Mouse (Mus musculus) spleen, adult 18-20 months (tissue): ENCODE data around the gene Odc1.
A peak's percentile ranks its signal among the peaks of the same experiment; 100 is the strongest.
"Not testable (repeated sequence)": the region's sequence is repeated elsewhere in the genome, so short reads cannot be mapped to it uniquely, and the experiment has no call there.

Experiments used
- DNase-seq, 2 experiments: peaks; one replicate each; pipeline ENCODE4 v3.0.0; 2022; ENCODE audit warnings: mixed read lengths in 2 of 2

Odc1 gene

DNA sequence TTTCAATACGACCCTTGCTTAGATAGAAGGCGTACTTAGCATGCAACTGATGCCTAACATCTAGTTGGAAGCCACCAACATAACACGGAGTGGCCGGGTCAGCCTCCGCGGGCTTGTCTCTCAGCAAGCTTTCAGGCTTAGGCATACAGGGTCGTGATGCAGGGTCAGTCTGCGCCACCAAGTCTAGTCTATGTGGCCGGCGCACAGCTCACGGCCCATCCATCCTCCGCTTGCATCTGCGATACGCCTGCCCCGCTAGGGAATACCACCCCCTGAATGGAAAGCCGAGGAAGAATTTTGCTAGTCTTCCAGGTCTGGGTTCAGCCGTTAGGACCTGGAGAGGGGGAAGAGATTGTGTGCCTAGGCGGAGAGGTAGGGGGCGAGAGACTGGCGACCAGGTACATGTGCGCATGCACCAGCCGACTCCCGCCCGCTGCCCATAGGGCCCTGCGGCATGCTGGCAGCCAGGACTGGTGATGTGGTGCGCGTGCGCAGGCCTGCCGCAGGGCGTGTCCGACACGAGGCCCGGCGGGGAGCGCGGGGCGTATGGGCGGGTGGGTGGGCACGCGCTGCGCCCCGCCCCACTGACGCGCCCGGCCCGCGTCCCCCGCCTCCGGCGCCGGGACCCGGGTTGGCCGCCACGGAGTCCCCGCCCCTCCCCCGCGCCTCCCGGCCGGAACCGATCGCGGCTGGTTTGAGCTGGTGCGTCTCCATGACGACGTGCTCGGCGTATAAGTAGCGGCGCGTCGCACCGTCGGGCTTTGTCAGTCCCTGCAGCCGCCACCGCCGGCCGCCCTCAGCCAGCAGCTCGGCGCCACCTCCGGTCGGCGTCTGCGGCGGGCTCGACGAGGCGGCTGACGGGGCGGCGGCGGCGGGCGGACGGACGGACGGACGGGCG is at the start of gene Odc1:
TSS of gene Odc1 (plus strand) at position 586 of the 898 bp plus-strand sequence.
- DNase-seq = peak; percentile 97 to 98

DNA sequence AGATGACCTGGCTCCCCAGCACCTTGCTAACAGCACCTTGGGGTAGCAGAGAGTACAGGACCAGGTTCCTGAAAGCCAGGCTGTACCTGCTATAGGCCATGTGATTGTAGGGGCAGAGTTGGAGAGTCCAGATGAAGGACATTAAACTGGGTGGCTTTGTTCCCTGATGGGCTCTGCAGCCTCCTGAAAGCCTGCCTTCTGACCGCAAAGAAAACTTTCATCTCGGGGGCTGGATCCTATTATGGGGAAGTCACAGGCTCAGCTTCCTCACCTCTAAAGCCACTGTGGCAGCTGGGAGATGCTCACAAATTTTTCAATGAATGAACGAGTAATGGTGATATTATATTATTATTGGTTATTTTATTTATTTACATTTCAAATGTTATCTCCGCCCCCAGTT is 49.8 kb upstream of the Odc1 start:
- DNase-seq = no peak

- DNase-seq = no peak
These were observed 48.6 kb upstream of the Odc1 start for GRCm38 (mm10) chr12:17495858-17496451.

- DNase-seq = no peak
These were observed 38.9 kb upstream of the Odc1 start for GRCm38 (mm10) chr12:17505620-17506074.

GRCm38 (mm10) chr12:17506117-17506993 is 38.2 kb upstream of the Odc1 start:
- no peak for DNase-seq

GRCm38 (mm10) chr12:17506994-17507542 is 37.5 kb upstream of the Odc1 start:
- DNase-seq = peak in 1 of 2 experiments; percentile 20

- DNase-seq = no peak
These were observed 35.3 kb upstream of the Odc1 start for GRCm38 (mm10) chr12:17509310-17509709.

DNA sequence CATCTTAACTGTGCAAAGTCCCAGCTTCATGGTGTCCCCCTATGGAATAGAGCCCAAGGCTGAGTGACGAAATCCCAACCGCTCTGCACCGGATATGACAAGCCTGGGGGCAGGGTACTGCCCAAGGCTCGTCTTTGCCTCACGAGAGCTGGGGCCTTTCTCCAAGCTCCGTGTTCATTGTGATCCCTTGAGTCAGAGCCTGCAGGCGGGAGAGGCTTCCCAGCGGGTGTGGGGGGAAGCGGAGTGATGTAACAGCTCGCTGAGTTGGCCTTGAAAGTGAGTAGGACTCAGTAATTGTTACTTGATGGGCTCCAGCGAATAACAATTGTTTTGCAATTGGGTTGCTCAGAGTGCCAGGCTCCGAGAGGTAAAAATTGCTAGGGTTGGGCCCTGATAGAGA is 34.4 kb upstream of the Odc1 start:
- no peak for DNase-seq

GRCm38 (mm10) chr12:17511019-17511418 is 33.6 kb upstream of the Odc1 start:
- no peak for DNase-seq

GRCm38 (mm10) chr12:17529180-17529579 is 15.4 kb upstream of the Odc1 start:
- no peak for DNase-seq

- DNase-seq = no peak
These were observed 14.9 kb upstream of the Odc1 start for GRCm38 (mm10) chr12:17529726-17530125.

- DNase-seq = no peak
These were observed 13.8 kb upstream of the Odc1 start for GRCm38 (mm10) chr12:17530825-17531224.

DNA sequence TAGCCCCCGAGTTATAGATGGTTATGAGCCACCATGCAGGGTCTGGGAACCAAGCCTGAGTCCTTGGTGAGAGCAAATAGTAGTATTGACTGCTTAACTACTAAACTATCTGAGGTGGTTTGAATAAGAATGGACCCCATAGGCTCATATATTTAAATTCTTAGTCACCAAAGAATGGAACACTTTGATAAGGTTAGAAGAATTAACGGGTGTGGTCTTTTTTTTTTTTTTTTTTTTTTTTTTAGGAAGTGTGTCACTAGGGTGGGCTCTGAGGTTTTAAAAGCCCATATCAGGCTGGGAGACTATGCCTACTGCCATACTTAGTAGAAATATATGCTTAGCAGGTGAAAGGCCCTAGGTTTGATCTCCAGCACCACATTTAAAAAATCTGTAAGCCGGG is 8.4 kb upstream of the Odc1 start:
- DNase-seq = no peak

DNA sequence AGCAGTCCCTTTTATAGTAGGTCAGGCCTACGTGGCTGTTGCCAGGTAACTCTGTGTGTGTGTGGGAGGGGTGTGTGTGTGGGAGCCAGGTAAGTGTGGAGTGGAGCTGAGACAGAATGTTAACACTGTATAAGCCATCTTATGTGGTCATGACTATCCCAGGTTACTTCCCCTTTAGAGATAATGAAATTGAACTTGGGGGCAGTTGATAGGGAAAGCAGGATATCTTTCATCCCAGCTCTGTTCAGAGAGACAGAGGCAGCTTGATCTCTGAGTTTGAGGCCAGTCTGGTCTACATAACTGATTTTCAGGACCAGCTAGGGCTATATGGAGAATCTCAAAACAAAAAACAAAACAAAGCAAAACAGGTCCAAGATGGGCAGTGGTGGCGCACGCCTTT is 7.4 kb upstream of the Odc1 start:
- no peak for DNase-seq

DNA sequence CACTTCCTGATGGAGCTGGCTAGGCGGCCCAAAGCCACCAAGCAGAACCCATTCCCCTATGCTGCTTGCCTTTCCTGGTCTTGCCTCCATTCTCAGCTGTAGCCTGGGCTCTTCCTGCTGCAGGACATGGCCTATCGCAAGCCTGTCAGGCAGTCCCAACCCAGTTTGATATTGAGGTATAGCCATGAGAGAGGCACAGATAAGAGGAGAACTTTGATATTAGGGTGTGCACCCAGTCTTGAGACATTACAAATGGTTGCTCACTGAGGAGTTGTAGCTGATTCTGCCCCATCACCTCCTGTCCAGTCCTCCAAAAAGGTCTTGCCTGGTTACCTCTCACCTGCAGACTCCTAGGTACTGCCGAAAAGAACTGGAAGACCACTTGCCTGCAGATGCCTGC is 6.5 kb upstream of the Odc1 start:
- DNase-seq = no peak

DNA sequence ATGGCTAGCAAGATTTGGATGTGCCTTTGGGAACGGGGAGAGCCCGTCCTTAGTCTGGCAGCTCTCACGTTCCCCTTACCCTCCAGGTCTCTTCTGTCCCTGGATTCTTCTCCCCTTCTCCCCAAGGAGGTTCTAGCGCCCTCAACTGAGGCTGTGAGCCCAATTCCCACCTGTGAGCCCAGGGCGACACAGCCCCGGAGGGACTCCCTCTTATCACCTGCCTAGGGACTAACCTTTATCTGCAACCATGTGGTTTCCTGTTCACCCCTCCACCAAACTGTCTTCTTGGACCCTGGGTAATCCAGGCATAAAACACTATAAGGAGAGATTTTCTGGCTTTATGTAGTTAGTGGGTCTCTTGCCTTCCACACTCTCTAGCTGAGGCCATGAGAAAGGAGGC is 5.6 kb upstream of the Odc1 start:
- no peak for DNase-seq

GRCm38 (mm10) chr12:17540040-17540552 is 4.5 kb upstream of the Odc1 start:
- DNase-seq = no peak

- DNase-seq = no peak
These were observed 545 bp downstream of the Odc1 start for GRCm38 (mm10) chr12:17545107-17545571.

- DNase-seq = no peak
These were observed 1.3 kb downstream of the Odc1 start for GRCm38 (mm10) chr12:17545884-17546283.

DNA sequence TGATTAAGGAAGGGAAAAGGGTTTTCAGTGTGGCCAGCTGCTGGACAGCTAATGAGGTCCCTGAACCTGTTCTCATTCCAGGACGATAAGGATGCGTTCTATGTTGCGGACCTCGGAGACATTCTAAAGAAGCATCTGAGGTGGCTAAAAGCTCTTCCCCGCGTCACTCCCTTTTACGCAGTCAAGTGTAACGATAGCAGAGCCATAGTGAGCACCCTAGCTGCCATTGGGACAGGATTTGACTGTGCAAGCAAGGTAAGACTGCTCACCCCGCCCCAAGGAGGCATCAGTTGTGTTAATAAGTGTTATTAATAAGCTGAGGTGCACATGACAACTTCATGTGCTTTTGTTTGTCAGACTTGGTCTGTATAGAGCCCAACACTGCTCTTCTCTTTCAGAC is 3.0 kb downstream of the Odc1 start:
- DNase-seq = not testable (repeated sequence)

- DNase-seq = no peak
These were observed 3.9 kb downstream of the Odc1 start for GRCm38 (mm10) chr12:17548505-17548904.

DNA sequence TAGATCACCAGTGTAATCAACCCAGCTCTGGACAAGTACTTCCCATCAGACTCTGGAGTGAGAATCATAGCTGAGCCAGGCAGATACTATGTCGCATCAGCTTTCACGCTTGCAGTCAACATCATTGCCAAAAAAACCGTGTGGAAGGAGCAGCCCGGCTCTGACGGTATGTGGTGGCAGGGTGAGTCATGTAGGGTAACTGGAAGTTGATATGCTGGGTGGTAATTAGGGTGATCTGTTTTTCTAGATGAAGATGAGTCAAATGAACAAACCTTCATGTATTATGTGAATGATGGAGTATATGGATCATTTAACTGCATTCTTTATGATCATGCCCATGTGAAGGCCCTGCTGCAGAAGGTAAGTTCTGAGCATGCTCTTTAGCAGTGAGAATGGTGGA is 4.8 kb downstream of the Odc1 start:
- not testable (repeated sequence) for DNase-seq
